Mouse (Mus musculus) hindbrain, embryonic 14.5 days (tissue): ENCODE data around the gene Magix. TPM values are rescaled to one million over a fixed set of nuclear protein-coding genes. Genes with fewer than 3 reads are reported as not detected.
"Not testable (repeated sequence)": the region's sequence is repeated elsewhere in the genome, so short reads cannot be mapped to it uniquely, and the experiment has no call there.

Experiments
- ATAC-seq: fragments of 200-750 bp; cut with Nextera tagmentation; 2 replicates; pipeline ENCODE4 v1.8.0; 2017; ENCODE audit warnings: moderate number of reproducible peaks, mild to moderate bottlenecking, moderate TSS enrichment, moderate library complexity; ENCODE audit not compliant: low FRiP score
- DNase-seq: peaks from one replicate; pipeline ENCODE4 v3.0.0-alpha.2; 2015; ENCODE audit warnings: low spot score
- H3K27ac ChIP-seq: fragments of 300-500 bp; sonication (generic); 2 replicates; pipeline ENCODE4 v1.5.1; 2014; ENCODE audit warnings: mild to moderate bottlenecking, moderate library complexity
- H3K27me3 ChIP-seq: fragments of 300-500 bp; sonication (generic); 2 replicates; pipeline ENCODE4 v1.6.1; 2014; ENCODE audit warnings: mild to moderate bottlenecking, low read length, mixed read lengths; ENCODE audit not compliant: control insufficient read depth, insufficient read depth
- H3K36me3 ChIP-seq: fragments of 300-500 bp; sonication (generic); replicated peaks from 2 replicates; pipeline ENCODE4 v1.6.1; 2014; ENCODE audit not compliant: control insufficient read depth, insufficient read depth
- H3K4me1 ChIP-seq: fragments of 300-500 bp; sonication (generic); replicated peaks from 2 replicates; pipeline ENCODE4 v1.6.1; 2014; ENCODE audit warnings: antibody characterized with exemption, low read length, mixed read lengths; ENCODE audit not compliant: control insufficient read depth, insufficient read depth
- H3K4me2 ChIP-seq: fragments of 300-500 bp; sonication (generic); replicated peaks from 2 replicates; pipeline ENCODE4 v1.6.1; 2014; ENCODE audit warnings: mild to moderate bottlenecking, moderate library complexity
- H3K4me3 ChIP-seq: fragments of 300-500 bp; sonication (generic); replicated peaks from 2 replicates; pipeline ENCODE4 v1.5.1; 2014; ENCODE audit warnings: mild to moderate bottlenecking, low read length
- H3K9ac ChIP-seq: fragments of 300-500 bp; sonication (generic); 2 replicates; pipeline ENCODE4 v1.6.1; 2014
- H3K9me3 ChIP-seq: fragments of 300-500 bp; sonication (generic); 2 replicates; pipeline ENCODE4 v1.6.1; 2016; ENCODE audit warnings: low read length; ENCODE audit not compliant: control insufficient read depth
- WGBS: fragments of 180-500 bp; shearing (Covaris S2); extraction: QIAGEN DNeasy Blood & Tissue Kit; methylation state at CpG from one replicate; pipeline ENCODE4 v1.1.7; 2014; 5-methylcytosine and 5-hydroxymethylcytosine counted together
- polyA plus RNA-seq: library from polyadenylated mRNA; unstranded; fragments of >200 nt; fragmentation: Nextera tagmentation; extraction: Ambion mirVana; gene quantifications from 2 replicates; pipeline ENCODE4 v1.2.1, GENCODE M21; 2014

Gene Magix
- polyA plus RNA-seq, 1 experiment from 2014 or later = not detected

DNA sequence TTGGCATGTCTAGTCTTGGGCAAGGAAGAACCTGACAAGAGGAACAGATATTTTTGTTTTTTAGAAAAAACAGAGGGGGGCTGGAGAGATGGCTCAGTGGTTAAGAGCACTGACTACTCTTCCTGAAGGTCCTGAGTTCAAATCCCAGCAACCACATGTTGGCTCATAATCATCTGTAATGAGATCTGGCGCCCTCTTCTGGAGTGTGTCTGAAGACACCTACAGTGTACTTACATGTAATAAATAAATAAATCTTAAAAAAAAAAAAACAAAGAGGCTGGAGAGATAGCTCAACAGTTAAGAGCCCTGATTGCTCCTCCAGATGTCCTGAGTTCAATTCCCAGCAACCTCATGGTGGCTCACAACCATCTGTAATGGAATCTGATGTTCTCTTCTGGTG is 35.0 kb upstream of the Magix start:
- ATAC-seq, H3K4me1 ChIP-seq, H3K4me2 ChIP-seq, DNase-seq, H3K27me3 ChIP-seq, H3K4me3 ChIP-seq, H3K9ac ChIP-seq, H3K27ac ChIP-seq, H3K36me3 ChIP-seq, H3K9me3 ChIP-seq: not testable (repeated sequence)
- WGBS = 20% methylated on average over 1 of the region's 1 CpGs

GRCm38 (mm10) chrX:7714135-7714899 is 33.3 kb upstream of the Magix start, which contains the start of gene Wdr45:
Gene Wdr45 (plus strand): TSS chrX:7714333.
- H3K27me3 ChIP-seq, H3K9me3 ChIP-seq, H3K36me3 ChIP-seq, H3K4me1 ChIP-seq: not testable (repeated sequence)
- peak within 1 kb of the TSS; percentile 52 for H3K4me2 ChIP-seq
- H3K27ac ChIP-seq = peak within 1 kb of the TSS; percentile 73; the same call in 1 of the 2 replicates
- H3K4me3 ChIP-seq = peak within 1 kb of the TSS; percentile 32
- H3K9ac ChIP-seq = peak within 1 kb of the TSS; percentile 41
- 15% methylated on average over 41 of the region's 60 CpGs for WGBS
- ATAC-seq (peak; percentile 97), DNase-seq (peak; percentile 82)

DNA sequence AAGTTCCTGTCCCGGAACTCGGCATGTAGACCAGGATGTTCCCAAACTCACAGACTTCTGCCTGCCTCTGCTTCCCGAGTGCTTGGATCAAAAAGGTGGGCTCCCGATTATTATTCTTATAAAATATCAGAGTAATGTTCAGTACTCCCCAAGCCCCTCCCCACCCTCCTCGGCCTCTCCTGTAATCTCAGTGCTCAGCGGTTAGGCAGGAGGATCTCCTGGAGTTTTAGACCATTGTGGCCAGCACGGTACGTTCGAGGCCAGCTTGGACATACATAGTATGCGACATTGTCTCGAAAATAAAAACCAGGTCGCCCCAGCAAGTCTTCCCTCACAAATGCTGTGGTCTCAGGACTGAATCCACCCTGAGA is 32.7 kb upstream of the Magix start:
- 36% methylated on average over 5 of the region's 12 CpGs for WGBS
- DNase-seq, H3K4me1 ChIP-seq, H3K27ac ChIP-seq, H3K9me3 ChIP-seq, H3K36me3 ChIP-seq, H3K27me3 ChIP-seq, ATAC-seq: not testable (repeated sequence)
- H3K4me2 ChIP-seq = peak overlapping the region; percentile 52
- peak overlapping the region; percentile 32 for H3K4me3 ChIP-seq
- H3K9ac ChIP-seq = peak overlapping the region; percentile 41

DNA sequence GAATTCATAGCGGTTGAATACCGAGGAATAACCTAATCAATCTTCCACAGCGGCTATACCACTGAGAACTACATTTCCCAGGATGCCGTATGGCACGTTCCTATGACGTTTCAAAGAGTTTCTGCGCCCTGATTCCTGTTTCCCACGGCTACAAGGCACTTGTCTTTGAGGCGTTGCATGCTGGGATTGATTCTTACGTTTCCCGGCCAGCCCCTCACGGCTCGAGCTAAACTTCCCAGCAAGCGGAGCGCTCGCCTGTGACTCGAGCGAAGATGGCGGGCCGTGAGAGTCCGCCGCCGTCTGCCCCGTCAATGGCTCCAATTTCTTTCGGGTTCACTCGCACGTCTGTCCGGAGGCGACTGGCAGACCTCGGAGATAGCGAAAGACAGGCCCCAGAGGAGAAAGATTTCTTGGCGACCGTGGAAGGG is 15.9 kb upstream of the Magix start, which contains the start of gene Gpkow:
Gene Gpkow, plus strand, starts transcription at position 178 of the 428 bp plus-strand sequence.
- DNase-seq (peak; percentile 87), ATAC-seq (peak; percentile 97)
- peaks cover 6% of the 10 kb centered on the region; the same call in 1 of the 2 replicates for H3K4me1 ChIP-seq
- H3K9ac ChIP-seq = peak within 1 kb of the TSS; percentile 62
- H3K9me3 ChIP-seq = no peaks in the 10 kb centered on the region
- H3K27me3 ChIP-seq = no peaks in the 10 kb centered on the region
- H3K4me3 ChIP-seq = peak within 1 kb of the TSS; percentile 52
- H3K4me2 ChIP-seq = peak within 1 kb of the TSS; percentile 55
- peaks cover 13% of the 10 kb centered on the region; the same call in 1 of the 2 replicates for H3K36me3 ChIP-seq
- peak within 1 kb of the TSS; percentile 57 for H3K27ac ChIP-seq
- 14% methylated on average over 33 of the region's 33 CpGs for WGBS

DNA sequence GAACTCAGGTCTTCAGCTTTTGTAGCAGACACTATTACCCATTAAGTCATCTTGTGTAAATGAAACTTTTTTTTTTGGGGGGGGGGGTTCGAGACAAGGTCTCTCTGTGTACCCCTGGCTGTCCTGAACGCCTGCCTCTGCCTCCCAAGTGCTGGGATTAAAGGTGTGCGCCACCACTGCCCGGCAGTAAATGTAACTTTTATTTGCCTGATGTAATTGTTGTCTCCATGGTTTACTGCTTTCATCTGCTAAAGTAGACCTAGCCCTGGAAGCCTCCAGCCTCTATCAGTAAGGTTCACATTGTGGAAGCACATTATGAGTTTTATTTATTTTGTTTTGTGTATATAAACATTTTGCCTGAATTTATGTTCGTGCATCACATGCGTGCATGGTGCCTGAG is 15.5 kb upstream of the Magix start:
- no peak overlapping the region for H3K9ac ChIP-seq
- DNase-seq (no peak), ATAC-seq (peak; percentile 61; the same call in 1 of the 2 replicates)
- peaks cover 10% of the 10 kb centered on the region; the same call in 1 of the 2 replicates for H3K36me3 ChIP-seq
- H3K4me3 ChIP-seq = peak overlapping the region; percentile 52; the same call in 1 of the 2 replicates
- H3K9me3 ChIP-seq = no peaks in the 10 kb centered on the region
- WGBS = 55% methylated on average over 6 of the region's 6 CpGs
- no peaks in the 10 kb centered on the region for H3K27me3 ChIP-seq
- no peak overlapping the region; the same call in 1 of the 2 replicates for H3K27ac ChIP-seq
- H3K4me1 ChIP-seq = peaks cover 6% of the 10 kb centered on the region; the same call in 1 of the 2 replicates
- peak overlapping the region; percentile 36 for H3K4me2 ChIP-seq

DNA sequence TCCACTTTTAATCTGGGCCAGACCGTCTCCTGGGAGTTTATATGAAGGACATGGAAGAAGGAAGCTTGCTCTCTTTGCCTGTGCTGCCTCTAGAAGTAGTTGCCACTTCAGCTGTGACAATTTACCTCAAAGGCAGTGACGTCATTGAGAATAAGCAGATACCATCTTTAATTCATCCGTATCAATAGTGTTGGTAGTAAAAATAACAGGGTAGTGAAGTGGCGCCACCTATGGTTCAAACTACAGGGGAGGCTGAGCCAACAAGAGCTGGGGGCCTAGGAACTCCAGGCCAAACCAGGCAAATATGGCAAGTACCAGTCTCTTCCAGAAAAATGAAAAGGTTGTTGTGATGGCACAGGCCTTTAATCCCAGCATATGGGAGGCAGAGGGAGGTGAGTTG is 11.8 kb upstream of the Magix start:
- Histone ChIP-seq H3K4me3 (no peak overlapping the region), H3K4me1 (peaks cover 3% of the 10 kb centered on the region; the same call in 1 of the 2 replicates), H3K36me3 (no peaks in the 10 kb centered on the region), H3K27ac (no peak overlapping the region), H3K9me3 (no peaks in the 10 kb centered on the region), H3K9ac (no peak overlapping the region), H3K27me3 (no peaks in the 10 kb centered on the region), H3K4me2 (no peak overlapping the region)
- ATAC-seq (no peak), DNase-seq (no peak)
- 34% methylated on average over 4 of the region's 4 CpGs for WGBS

GRCm38 (mm10) chrX:7690486-7690885 is 9.4 kb upstream of the Magix start:
- ATAC-seq (no peak), DNase-seq (no peak)
- WGBS = 66% methylated on average over 3 of the region's 3 CpGs
- Histone ChIP-seq H3K27me3 (no peaks in the 10 kb centered on the region), H3K4me2 (no peak overlapping the region), H3K27ac (no peak overlapping the region), H3K9me3 (no peaks in the 10 kb centered on the region), H3K4me1 (no peaks in the 10 kb centered on the region), H3K36me3 (no peaks in the 10 kb centered on the region), H3K4me3 (no peak overlapping the region), H3K9ac (no peak overlapping the region)

DNA sequence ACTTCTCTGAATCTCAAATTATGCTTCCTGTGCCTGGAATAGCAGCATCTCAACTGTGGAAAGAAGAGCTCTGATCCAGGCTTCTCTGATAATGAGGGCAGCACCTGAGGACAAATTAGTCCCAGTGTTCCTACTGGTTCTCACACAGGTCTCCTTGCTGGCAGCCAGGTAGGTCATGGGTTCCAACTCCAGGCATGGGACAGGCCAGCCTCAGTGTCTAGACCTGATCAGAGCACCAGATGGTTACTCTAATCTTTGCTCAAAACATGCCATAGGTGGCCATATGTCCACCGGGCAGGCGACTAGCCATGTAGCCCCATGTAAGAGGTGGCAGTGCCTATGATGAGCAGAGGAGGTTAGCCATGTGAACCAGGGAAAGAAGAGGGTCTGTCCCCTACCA is 7.3 kb upstream of the Magix start:
- 90% methylated on average over 2 of the region's 2 CpGs for WGBS
- Histone ChIP-seq H3K9ac (no peak overlapping the region), H3K4me3 (no peak overlapping the region), H3K36me3 (no peaks in the 10 kb centered on the region), H3K27ac (no peak overlapping the region), H3K9me3 (no peaks in the 10 kb centered on the region), H3K4me1 (no peaks in the 10 kb centered on the region), H3K27me3 (no peaks in the 10 kb centered on the region), H3K4me2 (no peak overlapping the region)
- DNase-seq = no peak
- no peak for ATAC-seq

- ATAC-seq (peak; percentile 40; the same call in 1 of the 2 replicates), DNase-seq (no peak)
- H3K4me2 ChIP-seq = peak overlapping the region; percentile 51
- peak overlapping the region; percentile 46; the same call in 1 of the 2 replicates for H3K9ac ChIP-seq
- no peaks in the 10 kb centered on the region for H3K36me3 ChIP-seq
- H3K9me3 ChIP-seq = no peaks in the 10 kb centered on the region
- no peaks in the 10 kb centered on the region for H3K27me3 ChIP-seq
- peak overlapping the region; percentile 18 for H3K4me3 ChIP-seq
- WGBS = 24% methylated on average over 12 of the region's 12 CpGs
- no peak overlapping the region for H3K27ac ChIP-seq
- H3K4me1 ChIP-seq = no peaks in the 10 kb centered on the region
Observed at GRCm38 (mm10) chrX:7680057-7680412, 1.0 kb downstream of the Magix start.
